Mouse (Mus musculus): Measurements from ENCODE around the gene Dennd5a. TPM values are rescaled to one million over a fixed set of nuclear protein-coding genes. Genes with fewer than 3 reads are reported as not detected.

Dennd5a gene
- total RNA-seq, 1 experiment from 2014 or later = 171 TPM

Other genes with a start within 250 kb of the Dennd5a start
- not detected in 2 replicates for gene BC051019, start 236.6 kb downstream of the Dennd5a start, total RNA-seq (2021)
- not detected in 2 replicates for gene Ascl3, start 228.7 kb downstream of the Dennd5a start, total RNA-seq (2021)
- 39.8 and 41.5 TPM in 2 replicates for gene Tmem9b, start 207.6 kb downstream of the Dennd5a start, total RNA-seq (2021)
- gene Nrip3, start 178.4 kb downstream of the Dennd5a start, total RNA-seq (2021) = 0.24 and 0.48 TPM in 2 replicates
- 0.52 and 1.3 TPM in 2 replicates for gene Scube2, start 94.8 kb downstream of the Dennd5a start, total RNA-seq (2021)
- gene Tmem41b, start 26.5 kb upstream of the Dennd5a start, total RNA-seq (2021) = 54.0 and 56.7 TPM in 2 replicates
- 84.8 and 104 TPM in 2 replicates for gene Ipo7, start 57.8 kb upstream of the Dennd5a start, total RNA-seq (2021)
- 14.2 and 16.9 TPM in 2 replicates for gene Zfp143, start 100.7 kb upstream of the Dennd5a start, total RNA-seq (2021)
- 14.5 and 17.0 TPM in 2 replicates for gene Wee1, start 161.6 kb upstream of the Dennd5a start, total RNA-seq (2021)

Measured in adrenal gland, postnatal 25 days (tissue).